Mouse (Mus musculus) thymus, postnatal 25 days (tissue): ENCODE measurements around the gene Rnf186.

ENCODE experiments used
- DNase-seq: peaks from one replicate; pipeline ENCODE4 v3.0.0; 2022

Rnf186 gene

DNA sequence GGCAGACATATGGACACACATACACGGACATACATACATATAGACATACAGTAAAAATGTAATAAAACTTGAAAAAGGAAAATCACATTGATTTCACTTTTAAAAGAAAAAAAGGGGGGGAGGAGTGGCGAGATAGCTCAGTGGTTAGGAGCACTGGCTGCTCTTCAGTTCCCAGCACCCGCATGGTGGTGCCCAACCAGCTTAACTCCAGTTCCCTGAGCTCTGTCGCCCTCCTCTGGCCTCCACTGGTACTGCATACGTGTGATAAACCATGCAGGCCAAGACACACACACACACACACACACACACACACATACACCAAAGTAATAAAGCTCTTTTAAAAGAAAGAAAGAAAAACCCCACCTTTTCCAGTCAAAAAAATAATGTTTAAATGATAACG is 47.9 kb downstream of the Rnf186 start:
- DNase-seq, result peak; percentile 5
